Mouse (Mus musculus) embryonic fibroblast, embryonic 13.5 days (primary cell): ENCODE measurements around the gene Aldh9a1. TPM values are rescaled to one million over a fixed set of nuclear protein-coding genes. Genes with fewer than 3 reads are reported as not detected.

Experiments
- H3K27ac ChIP-seq: 2 replicates; pipeline ENCODE4 v1.5.1; 2012; ENCODE audit warnings: low read length, control low read depth, inconsistent platforms; ENCODE audit not compliant: insufficient read depth
- H3K4me1 ChIP-seq: 2 replicates; pipeline ENCODE4 v1.6.1; 2011; ENCODE audit warnings: low read length; ENCODE audit not compliant: control insufficient read depth, insufficient read depth
- H3K4me3 ChIP-seq: 2 replicates; pipeline ENCODE4 v1.5.1; 2011; ENCODE audit warnings: mild to moderate bottlenecking, control low read depth, low read length; ENCODE audit not compliant: insufficient read depth
- CTCF ChIP-seq: IDR thresholded peaks from 2 replicates; pipeline ENCODE4 v1.5.1; 2011; ENCODE audit warnings: mild to moderate bottlenecking, control low read depth, low read length, moderate library complexity, borderline replicate concordance; ENCODE audit not compliant: insufficient read depth
- POLR2A ChIP-seq: IDR thresholded peaks from 2 replicates; pipeline ENCODE4 v1.6.1; 2011; ENCODE audit warnings: low read depth, mild to moderate bottlenecking, control low read depth, low read length, moderate library complexity
- polyA plus RNA-seq: library from polyadenylated mRNA; stranded (reverse); fragments of >200 nt; gene quantifications from 2 replicates; pipeline ENCODE4 v1.2.4, GENCODE M21; 2011; ENCODE audit warnings: low read depth; ENCODE audit not compliant: missing spikeins, insufficient read length

Aldh9a1 gene
- polyA plus RNA-seq, 1 experiment: 22.9 TPM

DNA sequence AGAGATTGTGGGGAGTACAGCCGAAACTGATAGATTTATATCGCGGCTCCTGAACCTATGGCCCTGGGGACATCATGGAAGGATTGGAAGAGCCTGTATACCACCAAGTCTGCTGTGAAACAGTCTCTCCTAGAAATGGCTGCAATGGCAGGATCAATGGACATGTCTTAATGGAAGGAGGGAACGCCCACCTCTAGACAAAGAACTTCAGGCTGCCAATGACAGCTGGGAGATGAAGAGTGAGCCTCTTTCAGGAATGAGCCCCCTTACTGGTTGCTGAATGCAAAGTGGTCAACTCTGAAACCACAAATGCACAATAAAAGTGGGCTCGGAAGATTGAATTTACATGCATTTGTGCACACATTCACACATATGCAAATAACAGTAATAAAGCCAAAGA, 33.0 kb downstream of the Aldh9a1 start:
- Histone ChIP-seq H3K4me1 (peaks cover 6% of the 10 kb centered on the region), H3K4me3 (no peak overlapping the region), H3K27ac (no peak overlapping the region)
- no peak for TF ChIP-seq CTCF
- TF ChIP-seq POLR2A: no peak

DNA sequence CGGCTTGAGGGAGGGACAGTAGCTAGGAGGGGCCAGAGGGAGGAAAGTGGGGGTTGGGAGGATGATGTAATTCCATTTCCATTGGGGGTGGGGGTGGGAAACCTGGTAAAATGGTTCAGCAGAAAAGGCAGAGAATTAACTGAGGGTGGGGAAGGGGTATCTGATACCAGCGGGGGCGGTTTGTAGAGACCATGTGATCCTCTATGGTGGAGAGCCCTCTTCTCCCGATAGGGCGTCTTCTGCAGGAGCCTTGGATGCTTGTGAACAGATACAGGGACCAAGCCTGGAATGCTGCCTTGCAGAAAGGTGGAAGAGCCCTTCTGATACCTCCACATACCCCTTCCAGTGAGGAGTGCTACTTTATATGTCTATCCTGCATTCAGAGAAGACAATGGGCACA, 33.4 kb downstream of the Aldh9a1 start:
- TF ChIP-seq POLR2A: no peak
- H3K27ac ChIP-seq: no peak overlapping the region
- H3K4me1 ChIP-seq: peaks cover 7% of the 10 kb centered on the region
- no peak overlapping the region for H3K4me3 ChIP-seq

DNA sequence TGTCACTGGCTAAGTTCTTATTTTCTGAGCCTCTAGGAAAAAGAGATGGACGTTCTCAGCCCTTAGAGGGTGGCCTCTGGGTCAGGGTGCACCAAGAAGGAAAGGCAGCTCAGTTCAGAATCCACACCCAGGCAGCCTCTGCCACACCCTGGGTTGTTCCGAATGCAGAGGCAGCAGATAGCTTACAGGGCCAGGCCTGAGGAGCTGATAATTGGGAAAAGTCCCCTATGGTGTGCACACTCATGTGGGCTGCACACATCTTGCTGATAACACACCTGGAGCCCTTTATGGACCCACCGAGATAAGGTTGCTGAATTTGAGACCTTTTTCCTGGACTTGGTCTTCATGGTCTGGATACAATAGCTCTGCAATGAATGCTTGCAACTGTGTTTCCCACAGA, 34.4 kb downstream of the Aldh9a1 start:
- no peak overlapping the region for H3K27ac ChIP-seq
- H3K4me1 ChIP-seq: peaks cover 7% of the 10 kb centered on the region
- TF ChIP-seq CTCF (no peak), POLR2A (no peak)
- no peak overlapping the region for H3K4me3 ChIP-seq

DNA sequence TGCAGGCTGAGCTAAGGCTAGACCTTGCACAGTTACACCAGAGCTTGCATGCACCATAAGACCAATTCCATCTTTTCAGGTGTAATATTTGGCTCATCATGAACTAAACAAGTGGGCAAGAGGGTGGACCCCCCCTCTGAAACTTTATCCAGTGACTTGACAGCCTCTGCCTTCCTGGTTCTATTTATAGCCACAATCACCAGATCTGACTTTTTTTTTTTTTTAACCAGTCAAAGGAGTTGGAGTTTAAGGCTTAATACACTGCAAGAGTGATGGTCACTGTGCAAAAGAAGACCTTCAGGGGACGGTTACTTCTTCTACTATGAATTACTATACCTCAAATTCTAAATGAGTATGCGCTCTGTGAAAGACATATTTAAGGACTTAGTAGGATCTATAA, 35.4 kb downstream of the Aldh9a1 start:
- H3K4me1 ChIP-seq: peaks cover 13% of the 10 kb centered on the region
- TF ChIP-seq POLR2A (no peak), CTCF (no peak)

DNA sequence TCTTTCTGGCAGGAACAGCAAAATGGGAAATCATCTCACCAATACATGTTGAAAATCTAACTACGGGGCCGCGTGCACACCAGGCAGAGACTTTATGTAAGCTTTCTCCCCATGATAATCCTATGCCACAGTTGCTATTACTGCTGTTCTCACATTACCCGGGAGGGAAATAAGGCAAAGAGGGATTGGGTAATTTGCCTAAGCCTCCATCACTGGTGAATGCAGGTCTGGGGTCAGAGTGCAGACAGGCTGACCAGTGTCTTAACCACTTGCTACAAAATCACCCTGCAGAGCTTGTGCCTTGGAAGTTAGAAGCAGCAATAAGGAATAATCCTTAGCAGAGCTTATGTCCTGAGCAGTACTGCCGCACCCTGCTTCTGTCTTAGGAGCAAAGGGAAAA, 35.8 kb downstream of the Aldh9a1 start:
- Histone ChIP-seq H3K27ac (no peak overlapping the region), H3K4me3 (no peak overlapping the region), H3K4me1 (peaks cover 14% of the 10 kb centered on the region)
- no peak for TF ChIP-seq CTCF
- TF ChIP-seq POLR2A: no peak

More for the DNA sequence above, 35.4 kb downstream of the Aldh9a1 start:
- Histone ChIP-seq H3K27ac (no peak overlapping the region), H3K4me3 (no peak overlapping the region)

DNA sequence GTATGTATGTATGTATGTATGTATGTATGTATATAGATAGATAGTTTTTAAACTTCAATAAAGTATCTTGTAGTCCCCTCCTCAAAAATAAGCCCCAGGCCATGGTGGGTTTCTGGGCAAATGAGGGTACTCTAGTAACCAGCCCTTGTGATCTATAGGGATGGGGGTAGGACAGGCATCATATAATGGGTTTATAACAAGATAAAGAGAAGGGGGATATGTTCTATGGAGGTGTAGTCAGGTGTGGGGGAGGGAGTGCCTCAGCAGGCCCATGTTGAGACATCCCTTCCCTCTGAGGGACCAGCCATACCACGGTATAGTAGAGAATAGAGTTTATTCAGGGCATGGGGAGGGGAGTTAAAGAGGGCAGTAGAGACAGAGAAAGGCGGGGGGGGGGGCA, 36.7 kb downstream of the Aldh9a1 start:
- TF ChIP-seq CTCF (no peak), POLR2A (no peak)
- Histone ChIP-seq H3K27ac (no peak overlapping the region), H3K4me3 (no peak overlapping the region), H3K4me1 (peaks cover 14% of the 10 kb centered on the region)

DNA sequence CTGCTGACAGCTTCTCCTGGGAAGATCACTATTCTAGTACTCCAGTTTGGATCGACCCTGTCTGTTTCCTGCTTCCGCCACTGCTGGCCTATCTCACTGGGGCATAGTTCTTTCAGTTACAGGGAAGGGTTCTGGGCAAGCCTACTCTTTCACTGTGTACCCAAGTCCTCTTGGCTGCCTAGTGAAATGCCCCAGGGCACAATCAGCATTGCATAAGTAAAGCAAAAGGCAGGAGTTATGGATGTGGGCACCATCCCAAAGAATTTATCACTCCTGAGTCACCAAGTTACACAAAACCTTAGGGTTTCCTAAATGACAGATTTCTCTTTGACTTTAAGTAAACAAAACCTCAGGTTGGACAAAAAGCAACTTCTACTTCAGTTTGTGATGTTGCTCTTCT, 37.5 kb downstream of the Aldh9a1 start:
- Histone ChIP-seq H3K27ac (no peak overlapping the region), H3K4me3 (no peak overlapping the region), H3K4me1 (peaks cover 14% of the 10 kb centered on the region)
- no peak for TF ChIP-seq CTCF
- no peak for TF ChIP-seq POLR2A

DNA sequence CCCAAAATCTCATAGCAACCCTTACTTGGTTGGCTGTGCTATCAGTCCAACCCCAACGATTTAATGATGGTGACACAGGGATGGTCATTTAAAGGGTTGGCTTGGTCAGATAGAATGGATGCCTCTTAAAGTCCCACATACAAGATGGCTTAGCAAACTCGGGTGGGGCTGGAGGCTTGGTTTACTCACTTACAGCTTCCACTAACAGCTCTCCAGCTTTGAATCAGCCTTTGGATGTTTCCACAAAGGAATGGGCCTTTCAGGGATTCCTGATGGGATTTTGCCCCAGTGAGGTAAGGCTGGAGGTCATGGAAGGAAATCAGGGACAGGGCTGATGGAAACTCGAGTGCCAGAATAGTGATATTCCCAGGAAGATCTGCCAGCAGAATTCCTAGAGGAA, 38.0 kb downstream of the Aldh9a1 start:
- Histone ChIP-seq H3K4me3 (no peak overlapping the region), H3K27ac (no peak overlapping the region; the same call in 1 of the 2 replicates), H3K4me1 (peaks cover 14% of the 10 kb centered on the region)
- TF ChIP-seq POLR2A (no peak), CTCF (no peak)

DNA sequence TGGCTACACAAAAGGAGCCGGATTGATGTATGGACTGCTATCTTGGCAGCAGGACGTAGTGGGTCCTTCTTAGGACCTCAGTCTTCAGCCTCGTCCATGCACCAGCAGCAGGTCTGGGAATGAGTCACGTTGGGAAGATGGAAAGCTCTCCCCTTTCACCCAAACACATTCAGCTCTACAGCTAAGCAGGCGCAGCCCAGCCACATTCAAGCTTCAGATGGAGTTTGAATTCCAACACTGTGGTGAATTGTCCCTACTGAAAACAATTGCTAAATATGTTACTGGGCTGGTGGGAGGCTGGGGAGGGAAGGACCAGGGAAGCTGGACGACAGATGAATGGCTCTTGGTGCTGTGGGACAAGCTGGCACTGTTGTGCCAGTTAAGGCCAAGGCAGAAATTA, 38.8 kb downstream of the Aldh9a1 start:
- Histone ChIP-seq H3K27ac (no peak overlapping the region), H3K4me1 (peaks cover 14% of the 10 kb centered on the region), H3K4me3 (no peak overlapping the region)
- TF ChIP-seq POLR2A: no peak
- TF ChIP-seq CTCF: no peak

DNA sequence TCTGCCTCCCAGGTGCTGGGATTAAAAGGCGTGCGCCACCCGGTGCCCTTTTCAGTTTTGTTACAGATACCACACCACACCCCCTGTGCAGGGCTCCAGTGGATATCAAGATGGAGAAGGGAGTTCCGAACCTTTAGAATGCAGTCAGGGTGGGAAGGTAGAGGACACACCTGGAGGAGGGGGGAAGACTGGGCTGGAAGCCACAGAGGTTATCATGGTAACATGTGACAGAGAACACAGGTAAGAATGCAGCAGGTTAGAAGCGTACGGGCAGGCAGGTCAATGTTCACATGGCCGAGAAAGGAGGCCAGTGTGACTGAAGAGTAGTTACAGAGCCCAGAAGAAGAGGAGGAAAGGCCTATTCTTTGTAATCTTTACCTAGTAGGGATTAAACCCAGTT, 39.8 kb downstream of the Aldh9a1 start:
- Histone ChIP-seq H3K4me3 (no peak overlapping the region), H3K27ac (no peak overlapping the region), H3K4me1 (peaks cover 14% of the 10 kb centered on the region)
- TF ChIP-seq POLR2A (no peak), CTCF (no peak)

DNA sequence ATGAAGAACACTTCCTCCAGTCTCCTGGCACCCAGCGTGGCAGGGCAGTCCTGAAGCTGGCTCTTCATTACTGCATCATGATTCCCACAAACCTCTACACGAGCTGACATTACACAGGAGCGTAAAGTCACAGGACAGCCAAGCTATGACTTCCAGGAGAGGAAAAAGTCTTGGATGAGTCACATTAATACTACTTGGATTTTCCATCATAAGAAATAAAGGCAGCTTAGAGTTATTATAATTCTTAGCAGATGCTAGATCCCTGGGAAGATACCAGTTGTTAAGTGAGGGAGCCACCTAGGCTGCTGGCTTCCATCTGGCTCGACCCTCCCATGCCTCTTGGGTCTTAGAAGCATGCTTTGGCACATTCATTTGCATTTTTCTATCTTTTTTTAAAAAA, 40.6 kb downstream of the Aldh9a1 start:
- peaks cover 14% of the 10 kb centered on the region for H3K4me1 ChIP-seq
- peak overlapping the region; percentile 36 for H3K27ac ChIP-seq
- no peak overlapping the region for H3K4me3 ChIP-seq
- TF ChIP-seq CTCF (no peak), POLR2A (no peak)

DNA sequence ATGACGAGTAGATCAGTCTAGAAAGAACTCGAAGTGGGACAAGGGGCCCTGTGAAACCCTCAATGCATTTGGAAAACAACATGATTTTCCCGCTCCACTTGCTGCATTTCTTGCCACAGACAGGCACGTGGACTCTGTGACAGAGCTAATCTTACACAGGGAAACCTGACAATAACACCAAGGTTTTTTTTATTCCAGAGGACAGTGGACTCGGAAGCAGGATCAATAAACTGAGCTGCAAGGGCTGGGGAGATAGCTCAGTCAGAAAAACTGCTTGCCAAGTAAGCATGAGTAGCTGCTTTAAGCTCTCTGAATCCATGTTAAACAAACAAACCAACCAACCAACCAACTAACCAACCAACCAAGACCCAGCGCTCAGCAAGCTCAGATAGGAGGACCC, 41.5 kb downstream of the Aldh9a1 start:
- Histone ChIP-seq H3K27ac (no peak overlapping the region), H3K4me3 (no peak overlapping the region), H3K4me1 (peaks cover 14% of the 10 kb centered on the region)
- TF ChIP-seq CTCF: no peak
- TF ChIP-seq POLR2A: no peak
